Mouse (Mus musculus) erythroblast, embryonic 14.5 days (primary cell): Measurements from ENCODE around the gene Pold2. TPM values are rescaled to one million over a fixed set of nuclear protein-coding genes. Genes with fewer than 3 reads are reported as not detected.
A peak's percentile ranks its signal among the peaks of the same experiment; 100 is the strongest.

Experiments
- H3K27me3 ChIP-seq: 2 replicates; pipeline ENCODE4 v1.6.1; 2012; ENCODE audit warnings: inconsistent platforms; ENCODE audit not compliant: control insufficient read depth
- H3K36me3 ChIP-seq: 2 replicates; pipeline ENCODE4 v1.6.1; 2012; ENCODE audit warnings: mild to moderate bottlenecking, inconsistent platforms; ENCODE audit not compliant: control insufficient read depth
- H3K4me1 ChIP-seq: 2 replicates; pipeline ENCODE4 v1.6.1; 2012; ENCODE audit warnings: inconsistent platforms; ENCODE audit not compliant: control insufficient read depth
- H3K4me3 ChIP-seq: replicated peaks from 2 replicates; pipeline ENCODE3; 2012; ENCODE audit warnings: moderate library complexity, mild to moderate bottlenecking, inconsistent platforms
- H3K9me3 ChIP-seq: 2 replicates; pipeline ENCODE4 v1.6.1; 2012; ENCODE audit warnings: low read length, inconsistent platforms, mixed read lengths; ENCODE audit not compliant: control insufficient read depth
- GATA1 ChIP-seq: IDR thresholded peaks from 2 replicates; pipeline ENCODE4 v1.6.1; 2012; ENCODE audit warnings: low read length, inconsistent platforms, mixed read lengths
- TAL1 ChIP-seq: IDR thresholded peaks from 3 replicates; pipeline ENCODE4 v1.6.1; 2012; ENCODE audit warnings: low read length, inconsistent platforms, mixed read lengths
- polyA plus RNA-seq: library from polyadenylated mRNA; stranded (reverse); fragments of >175 nt; gene quantifications from 2 replicates; pipeline ENCODE4 v1.2.3, GENCODE M21; 2012

Pold2 gene
- polyA plus RNA-seq, 1 experiment: 25.9 TPM

- Histone ChIP-seq H3K27me3 (peaks cover under 1% of the 10 kb centered on the region; the same call in 1 of the 2 replicates), H3K36me3 (peaks cover 42% of the 10 kb centered on the region), H3K4me1 (no peaks in the 10 kb centered on the region), H3K4me3 (no peak overlapping the region), H3K9me3 (no peaks in the 10 kb centered on the region)
- TF ChIP-seq TAL1 (no peak), GATA1 (no peak)
Observed at GRCm38 (mm10) chr11:5868324-5868723, 9.8 kb downstream of the Pold2 start.

DNA sequence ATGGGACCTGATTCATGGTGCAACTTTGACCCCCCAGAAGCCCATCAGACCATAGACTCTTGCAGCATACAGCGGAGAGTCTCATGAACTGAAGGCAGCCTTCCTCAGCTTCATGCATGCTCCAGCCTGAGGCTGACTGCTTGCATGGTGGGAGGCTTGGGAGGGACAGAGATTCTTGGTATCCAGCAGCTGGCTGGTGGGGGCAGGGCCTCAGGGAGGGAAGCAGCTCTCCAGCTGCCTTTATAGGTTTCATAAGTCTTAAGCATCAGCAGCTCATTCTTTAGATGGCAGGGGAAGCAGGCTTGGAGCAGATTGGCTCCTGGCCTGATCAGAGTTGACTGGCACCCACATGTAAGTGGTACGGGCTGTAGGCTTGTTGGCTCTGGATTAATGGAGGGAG lies 10.9 kb downstream of the Pold2 start:
- H3K36me3 ChIP-seq: peaks cover 31% of the 10 kb centered on the region
- peaks cover 12% of the 10 kb centered on the region for H3K27me3 ChIP-seq
- H3K9me3 ChIP-seq: no peaks in the 10 kb centered on the region
- no peak overlapping the region for H3K4me3 ChIP-seq
- TF ChIP-seq GATA1 (no peak), TAL1 (no peak)
- H3K4me1 ChIP-seq: no peaks in the 10 kb centered on the region

DNA sequence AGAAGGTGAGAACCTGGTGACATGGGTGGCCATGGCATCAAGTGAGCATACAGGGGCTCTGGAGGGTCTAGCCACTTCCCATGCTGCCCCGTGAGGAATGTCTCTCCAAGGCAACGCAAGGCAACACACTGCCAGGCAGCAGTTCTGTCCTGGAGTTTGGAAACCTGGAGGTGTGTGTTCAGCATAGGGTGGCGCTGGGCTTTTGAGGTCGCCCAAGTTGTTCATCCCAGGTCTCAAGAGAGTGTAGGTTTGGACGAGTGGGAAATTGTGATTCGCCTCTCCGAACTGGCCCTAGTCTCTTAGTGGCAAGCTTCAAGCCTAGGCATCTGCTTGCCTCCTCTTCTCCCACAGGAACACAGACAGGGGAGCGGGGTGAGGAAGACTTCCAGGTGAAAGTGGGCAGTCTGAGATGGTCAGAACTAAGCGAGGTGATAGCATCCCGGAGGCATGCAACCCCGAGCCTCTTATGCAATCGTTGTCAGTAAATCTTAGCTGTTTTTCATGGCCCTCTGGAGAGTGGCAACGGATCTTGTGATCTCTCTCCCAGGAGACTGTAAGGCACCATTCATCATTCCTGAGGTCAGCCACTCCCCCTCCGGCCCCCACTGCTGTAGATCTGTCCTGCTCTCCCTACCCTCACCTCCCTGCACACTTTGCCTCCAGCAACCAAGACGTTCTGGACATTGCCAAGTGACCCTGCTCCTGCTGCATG lies 15.5 kb downstream of the Pold2 start:
- H3K4me3 ChIP-seq: peak overlapping the region; percentile 31
- peaks cover 33% of the 10 kb centered on the region for H3K27me3 ChIP-seq
- H3K36me3 ChIP-seq: no peaks in the 10 kb centered on the region; the same call in 1 of the 2 replicates
- no peak for TF ChIP-seq TAL1
- TF ChIP-seq GATA1: no peak
- H3K4me1 ChIP-seq: no peaks in the 10 kb centered on the region
- peaks cover 9% of the 10 kb centered on the region for H3K9me3 ChIP-seq

DNA sequence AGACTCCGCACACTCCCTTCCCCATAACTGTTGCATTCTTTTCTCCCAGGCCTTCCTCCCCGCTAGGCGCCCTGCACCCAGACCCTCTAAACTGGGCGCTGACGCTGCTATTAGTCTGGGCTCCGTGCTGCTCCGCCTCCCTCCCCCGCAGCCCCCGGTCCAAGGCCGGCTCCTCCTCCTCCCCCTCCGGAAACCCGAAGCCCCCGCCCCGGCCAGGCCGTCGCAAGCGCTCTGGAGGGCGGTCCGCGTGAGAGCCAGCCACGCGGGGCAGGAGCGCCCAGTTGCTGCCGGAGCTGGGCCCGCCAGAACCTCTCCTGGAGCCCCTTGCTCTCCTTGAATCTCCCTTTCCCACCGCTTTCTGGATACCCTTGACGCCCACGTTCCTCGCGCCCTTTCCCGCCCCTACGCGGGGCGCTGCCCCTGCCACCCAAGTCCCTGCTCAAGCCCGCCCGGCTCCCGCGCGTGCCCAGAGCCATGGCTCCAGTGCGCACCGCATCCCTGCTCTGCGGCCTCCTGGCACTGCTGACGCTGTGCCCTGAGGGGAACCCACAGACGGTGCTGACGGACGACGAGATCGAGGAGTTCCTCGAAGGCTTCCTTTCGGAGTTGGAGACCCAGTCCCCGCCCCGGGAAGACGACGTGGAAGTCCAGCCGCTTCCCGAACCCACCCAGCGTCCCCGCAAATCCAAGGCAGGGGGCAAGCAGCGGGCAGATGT lies 16.3 kb downstream of the Pold2 start, which contains the start of gene Aebp1:
TSS of gene Aebp1 (plus strand) at position 270 of the 716 bp plus-strand sequence.
- Histone ChIP-seq H3K36me3 (no peaks in the 10 kb centered on the region; the same call in 1 of the 2 replicates), H3K4me3 (peak within 1 kb of the TSS; percentile 44), H3K27me3 (peaks cover 33% of the 10 kb centered on the region), H3K9me3 (peaks cover 9% of the 10 kb centered on the region), H3K4me1 (no peaks in the 10 kb centered on the region)
- TF ChIP-seq GATA1 (no peak), TAL1 (no peak)

DNA sequence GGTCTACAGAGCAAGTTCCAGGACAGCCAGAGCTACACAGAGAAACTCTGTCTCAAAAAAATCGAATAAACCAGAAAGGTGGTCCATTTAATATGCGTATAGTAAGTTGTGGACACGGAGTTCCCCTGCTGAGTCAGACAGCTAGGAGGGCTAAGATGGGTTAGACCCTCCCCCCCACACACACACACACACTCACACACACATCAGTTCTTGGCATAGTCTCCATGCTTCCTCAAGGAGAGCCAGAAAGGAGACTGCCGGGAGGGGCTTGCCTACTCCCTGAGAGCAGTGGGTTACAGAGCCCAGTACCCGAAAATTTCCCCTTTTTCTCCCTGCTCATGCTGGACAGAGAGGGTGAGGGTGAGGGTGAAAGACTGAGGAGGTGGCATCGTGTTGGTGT lies 17.5 kb downstream of the Pold2 start:
- H3K9me3 ChIP-seq: peaks cover 9% of the 10 kb centered on the region
- H3K4me1 ChIP-seq: no peaks in the 10 kb centered on the region
- TF ChIP-seq TAL1 (no peak), GATA1 (no peak)
- peaks cover 33% of the 10 kb centered on the region for H3K27me3 ChIP-seq
- H3K4me3 ChIP-seq: no peak overlapping the region
- no peaks in the 10 kb centered on the region for H3K36me3 ChIP-seq

- Histone ChIP-seq H3K4me3 (no peak overlapping the region), H3K27me3 (peaks cover 33% of the 10 kb centered on the region)
- no peak for TF ChIP-seq GATA1
- TF ChIP-seq TAL1: no peak
Observed at GRCm38 (mm10) chr11:5859883-5860550, 18.1 kb downstream of the Pold2 start.

GRCm38 (mm10) chr11:5858723-5859122 lies 19.4 kb downstream of the Pold2 start:
- peaks cover 33% of the 10 kb centered on the region for H3K27me3 ChIP-seq
- no peaks in the 10 kb centered on the region for H3K36me3 ChIP-seq
- H3K9me3 ChIP-seq: peaks cover 9% of the 10 kb centered on the region
- no peaks in the 10 kb centered on the region for H3K4me1 ChIP-seq
- TF ChIP-seq TAL1 (no peak), GATA1 (no peak)
- no peak overlapping the region for H3K4me3 ChIP-seq

More at GRCm38 (mm10) chr11:5859883-5860550, 18.1 kb downstream of the Pold2 start:
- no peaks in the 10 kb centered on the region for H3K4me1 ChIP-seq
- peaks cover 9% of the 10 kb centered on the region for H3K9me3 ChIP-seq
- H3K36me3 ChIP-seq: no peaks in the 10 kb centered on the region

- H3K4me1 ChIP-seq: no peaks in the 10 kb centered on the region
- TF ChIP-seq GATA1 (no peak), TAL1 (no peak)
- H3K36me3 ChIP-seq: no peaks in the 10 kb centered on the region
- H3K27me3 ChIP-seq: peaks cover 16% of the 10 kb centered on the region
- H3K9me3 ChIP-seq: peaks cover 9% of the 10 kb centered on the region
- H3K4me3 ChIP-seq: no peak overlapping the region
Observed at GRCm38 (mm10) chr11:5856479-5857130, 21.5 kb downstream of the Pold2 start.

- no peak for TF ChIP-seq TAL1
- no peak for TF ChIP-seq GATA1
- Histone ChIP-seq H3K27me3 (peaks cover 9% of the 10 kb centered on the region), H3K9me3 (peaks cover 9% of the 10 kb centered on the region), H3K36me3 (no peaks in the 10 kb centered on the region), H3K4me1 (no peaks in the 10 kb centered on the region), H3K4me3 (no peak overlapping the region)
Observed at GRCm38 (mm10) chr11:5855902-5856301, 22.2 kb downstream of the Pold2 start.
